Mouse (Mus musculus) intestine, postnatal 0 days (tissue): ENCODE results near the gene Zfp239. TPM values are rescaled to one million over a fixed set of nuclear protein-coding genes. Genes with fewer than 3 reads are reported as not detected.

ENCODE experiments used
- ATAC-seq: fragments of 200-750 bp; cut with Nextera tagmentation; 2 replicates; pipeline ENCODE4 v1.8.0; 2017; ENCODE audit warnings: mild to moderate bottlenecking, moderate TSS enrichment, moderate library complexity
- H3K27ac ChIP-seq: fragments of 300-500 bp; sonication (generic); 2 replicates; pipeline ENCODE4 v1.5.1; 2014; ENCODE audit warnings: mild to moderate bottlenecking, low read depth, low read length, moderate library complexity
- H3K27me3 ChIP-seq: fragments of 300-500 bp; sonication (generic); replicated peaks from 2 replicates; pipeline ENCODE4 v1.6.1; 2014; ENCODE audit warnings: low read length, mixed read lengths; ENCODE audit not compliant: control insufficient read depth, insufficient read depth
- H3K36me3 ChIP-seq: fragments of 300-500 bp; sonication (generic); 2 replicates; pipeline ENCODE4 v1.6.1; 2014; ENCODE audit warnings: mild to moderate bottlenecking, moderate library complexity; ENCODE audit not compliant: control insufficient read depth, insufficient read depth
- H3K4me1 ChIP-seq: fragments of 300-500 bp; sonication (generic); replicated peaks from 2 replicates; pipeline ENCODE4 v1.6.1; 2014; ENCODE audit warnings: antibody characterized with exemption, low read length, mixed read lengths; ENCODE audit not compliant: control insufficient read depth, insufficient read depth
- H3K4me2 ChIP-seq: fragments of 300-500 bp; sonication (generic); replicated peaks from 2 replicates; pipeline ENCODE4 v1.6.1; 2014; ENCODE audit warnings: low read depth, mild to moderate bottlenecking, moderate library complexity
- H3K4me3 ChIP-seq: fragments of 300-500 bp; sonication (generic); 2 replicates; pipeline ENCODE4 v1.5.1; 2014; ENCODE audit warnings: low read depth, low read length
- H3K9ac ChIP-seq: fragments of 300-500 bp; sonication (generic); 2 replicates; pipeline ENCODE4 v1.6.1; 2014; ENCODE audit warnings: mild to moderate bottlenecking, low read depth, low read length
- H3K9me3 ChIP-seq: fragments of 300-500 bp; sonication (generic); 2 replicates; pipeline ENCODE4 v1.6.1; 2016; ENCODE audit warnings: mixed run types; ENCODE audit not compliant: control insufficient read depth
- CTCF ChIP-seq: sonication (generic); IDR thresholded peaks from 2 replicates; pipeline ENCODE4 v1.5.1; 2016; ENCODE audit warnings: low read depth, mild to moderate bottlenecking, control low read depth, antibody characterized with exemption, moderate library complexity
- WGBS: fragments of 180-500 bp; shearing (Covaris S2); extraction: QIAGEN DNeasy Blood & Tissue Kit; methylation state at CpG from one replicate; pipeline ENCODE4 v1.1.7; 2014; 5-methylcytosine and 5-hydroxymethylcytosine counted together
- polyA plus RNA-seq: library from polyadenylated mRNA; unstranded; fragments of >200 nt; fragmentation: Nextera tagmentation; extraction: Ambion mirVana; gene quantifications from 2 replicates; pipeline ENCODE4 v1.2.1, GENCODE M21; 2015

Gene Zfp239
- polyA plus RNA-seq, 1 experiment from 2014 or later: 3.1 TPM

GRCm38 (mm10) chr6:117881229-117881628 is 19.3 kb downstream of the Zfp239 start:
- no peaks in the 10 kb centered on the region for H3K36me3 ChIP-seq
- 72% methylated on average over 7 of the region's 7 CpGs for WGBS
- H3K27ac ChIP-seq: 0 out of 2 replicates have a peak overlapping the region, but pooled peaks have one; percentile 99
- no peaks in the 10 kb centered on the region for H3K27me3 ChIP-seq
- no peak overlapping the region for H3K4me3 ChIP-seq
- no peak overlapping the region; the same call in 1 of the 2 replicates for H3K9ac ChIP-seq
- TF ChIP-seq CTCF: no peak
- H3K4me2 ChIP-seq: no peak overlapping the region
- no peaks in the 10 kb centered on the region for H3K9me3 ChIP-seq
- peaks cover 3% of the 10 kb centered on the region; the same call in 1 of the 2 replicates for H3K4me1 ChIP-seq
- no peak for ATAC-seq

- no peak for ATAC-seq
These were observed 20.1 kb downstream of the Zfp239 start for GRCm38 (mm10) chr6:117881997-117882396.

GRCm38 (mm10) chr6:117885943-117886342 is 24.0 kb downstream of the Zfp239 start:
- no peak for ATAC-seq
- H3K4me3 ChIP-seq: no peak overlapping the region
- 0 out of 2 replicates have a peak, but pooled peaks cover under 1% of the 10 kb centered on the region for H3K4me1 ChIP-seq
- no peaks in the 10 kb centered on the region for H3K9me3 ChIP-seq
- TF ChIP-seq CTCF: no peak
- no peak overlapping the region for H3K4me2 ChIP-seq
- no peak overlapping the region for H3K9ac ChIP-seq
- WGBS: 85% methylated on average over 2 of the region's 2 CpGs
- no peaks in the 10 kb centered on the region for H3K36me3 ChIP-seq
- no peaks in the 10 kb centered on the region for H3K27me3 ChIP-seq
- H3K27ac ChIP-seq: no peak overlapping the region

More at GRCm38 (mm10) chr6:117881997-117882396, 20.1 kb downstream of the Zfp239 start:
- Histone ChIP-seq H3K4me3 (no peak overlapping the region), H3K9ac (no peak overlapping the region), H3K4me2 (no peak overlapping the region), H3K4me1 (peaks cover 3% of the 10 kb centered on the region; the same call in 1 of the 2 replicates), H3K27me3 (no peaks in the 10 kb centered on the region), H3K27ac (no peak overlapping the region), H3K9me3 (no peaks in the 10 kb centered on the region), H3K36me3 (no peaks in the 10 kb centered on the region)
- TF ChIP-seq CTCF: no peak
- WGBS: 71% methylated on average over 7 of the region's 7 CpGs

- no peak overlapping the region for H3K27ac ChIP-seq
These were observed 26.1 kb downstream of the Zfp239 start for GRCm38 (mm10) chr6:117888032-117888431.

GRCm38 (mm10) chr6:117888642-117889096 is 26.8 kb downstream of the Zfp239 start:
- no peak for TF ChIP-seq CTCF
- Histone ChIP-seq H3K27ac (no peak overlapping the region), H3K36me3 (no peaks in the 10 kb centered on the region), H3K9ac (no peak overlapping the region), H3K27me3 (no peaks in the 10 kb centered on the region), H3K4me2 (no peak overlapping the region), H3K9me3 (no peaks in the 10 kb centered on the region), H3K4me1 (no peaks in the 10 kb centered on the region), H3K4me3 (no peak overlapping the region)
- no peak for ATAC-seq
- WGBS: 67% methylated on average over 2 of the region's 2 CpGs

More at GRCm38 (mm10) chr6:117888032-117888431, 26.1 kb downstream of the Zfp239 start:
- H3K27me3 ChIP-seq: no peaks in the 10 kb centered on the region
- no peak overlapping the region for H3K9ac ChIP-seq
- no peak overlapping the region for H3K4me3 ChIP-seq
- WGBS: 45% methylated on average over 1 of the region's 1 CpGs
- no peak for ATAC-seq
- no peaks in the 10 kb centered on the region for H3K36me3 ChIP-seq
- TF ChIP-seq CTCF: no peak
- no peak overlapping the region for H3K4me2 ChIP-seq
- H3K9me3 ChIP-seq: no peaks in the 10 kb centered on the region
- no peaks in the 10 kb centered on the region for H3K4me1 ChIP-seq

- no peak for TF ChIP-seq CTCF
- H3K27ac ChIP-seq: no peak overlapping the region
- WGBS: 87% methylated on average over 6 of the region's 6 CpGs
- H3K36me3 ChIP-seq: no peaks in the 10 kb centered on the region
- H3K4me1 ChIP-seq: no peaks in the 10 kb centered on the region
- ATAC-seq: no peak
- H3K4me3 ChIP-seq: no peak overlapping the region
- no peak overlapping the region for H3K4me2 ChIP-seq
- no peaks in the 10 kb centered on the region for H3K27me3 ChIP-seq
- no peaks in the 10 kb centered on the region for H3K9me3 ChIP-seq
- no peak overlapping the region for H3K9ac ChIP-seq
These were observed 28.4 kb downstream of the Zfp239 start for GRCm38 (mm10) chr6:117890257-117890656.
